Mouse (Mus musculus) megakaryocyte progenitor cell, adult 5-6 weeks (primary cell): Measurements from ENCODE around the gene Cadps. TPM values are rescaled to one million over a fixed set of nuclear protein-coding genes. Genes with fewer than 3 reads are reported as not detected.

Experiments
- ATAC-seq: replicated peaks from 2 replicates; pipeline ENCODE4 v1.8.0; 2016; ENCODE audit warnings: mild to moderate bottlenecking, moderate TSS enrichment, inconsistent platforms; ENCODE audit not compliant: poor library complexity
- total RNA-seq, 2 experiments: library from RNA; stranded (forward) in 1 of 2; stranded (reverse) in 1 of 2; fragments of 157-497, 149-512 nt in 1 of 2; fragments of 200-1000 nt in 1 of 2; gene quantifications; 2 replicates each; pipeline versions ENCODE4 v1.2.3 to v1.2.4; 2015 to 2017

Gene Cadps
- total RNA-seq, 2 experiments from 2014 or later = not detected

GRCm38 (mm10) chr14:12530554-12530953 is 292.3 kb downstream of the Cadps start:
- ATAC-seq = no peak

GRCm38 (mm10) chr14:12529961-12530542 is 292.8 kb downstream of the Cadps start:
- ATAC-seq = peak; percentile 70; the same call in 1 of the 2 replicates

GRCm38 (mm10) chr14:12527296-12527695 is 295.6 kb downstream of the Cadps start:
- ATAC-seq = no peak

- ATAC-seq = no peak
Measured at GRCm38 (mm10) chr14:12507018-12507417, 315.9 kb downstream of the Cadps start.

GRCm38 (mm10) chr14:12504191-12504947 is 318.5 kb downstream of the Cadps start:
- ATAC-seq = no peak

GRCm38 (mm10) chr14:12462206-12462605 is 360.7 kb downstream of the Cadps start:
- ATAC-seq = no peak

- no peak for ATAC-seq
Measured at GRCm38 (mm10) chr14:12459700-12460099, 363.2 kb downstream of the Cadps start.

- no peak for ATAC-seq
Measured at GRCm38 (mm10) chr14:12455064-12455591, 367.8 kb downstream of the Cadps start.

- no peak for ATAC-seq
Measured at GRCm38 (mm10) chr14:12450807-12451206, 372.1 kb downstream of the Cadps start.

- ATAC-seq = no peak
Measured at GRCm38 (mm10) chr14:12448883-12449282, 374.0 kb downstream of the Cadps start.

- no peak for ATAC-seq
Measured at GRCm38 (mm10) chr14:12441019-12441418, 381.9 kb downstream of the Cadps start.

GRCm38 (mm10) chr14:12437976-12438375 is 384.9 kb downstream of the Cadps start:
- ATAC-seq = no peak

- ATAC-seq = no peak
Measured at GRCm38 (mm10) chr14:12437422-12437821, 385.5 kb downstream of the Cadps start.

GRCm38 (mm10) chr14:12436903-12437368 is 385.9 kb downstream of the Cadps start:
- ATAC-seq = no peak

- ATAC-seq = no peak
Measured at GRCm38 (mm10) chr14:12428021-12428654, 394.7 kb downstream of the Cadps start.

GRCm38 (mm10) chr14:12425311-12425710 is 397.6 kb downstream of the Cadps start:
- ATAC-seq = no peak

- no peak for ATAC-seq
Measured at GRCm38 (mm10) chr14:12410276-12410675, 412.6 kb downstream of the Cadps start.

- no peak for ATAC-seq
Measured at GRCm38 (mm10) chr14:12409811-12410210, 413.1 kb downstream of the Cadps start.

GRCm38 (mm10) chr14:12406588-12406987 is 416.3 kb downstream of the Cadps start:
- ATAC-seq = no peak

GRCm38 (mm10) chr14:12405201-12405600 is 417.7 kb downstream of the Cadps start:
- ATAC-seq = no peak

GRCm38 (mm10) chr14:12404724-12405123 is 418.2 kb downstream of the Cadps start:
- no peak for ATAC-seq

- peak; percentile 73 for ATAC-seq
Measured at GRCm38 (mm10) chr14:12404052-12404451, 418.8 kb downstream of the Cadps start.
